In the genomic region with DNA sequence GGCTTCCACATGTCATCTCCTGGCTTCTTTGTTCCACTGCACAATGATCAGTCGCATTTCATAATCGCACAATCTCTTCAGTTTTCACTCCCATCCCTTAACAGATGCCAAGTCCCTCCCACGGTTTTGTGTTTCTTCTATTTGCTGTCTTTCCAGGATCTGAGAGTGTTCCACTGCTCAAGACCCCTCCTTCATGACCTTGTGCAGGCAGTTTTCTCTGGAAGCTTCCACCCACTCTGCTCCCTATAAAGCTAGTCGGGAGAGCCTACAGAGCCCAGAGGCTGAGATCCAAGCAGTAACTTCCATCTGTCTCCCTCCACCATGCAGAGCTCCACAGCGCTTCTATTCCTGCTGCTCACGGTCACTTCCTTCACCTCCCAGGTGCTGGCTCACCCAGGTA, we compare ENCODE assay signal across 15 mouse cellular contexts. TPM values are rescaled to one million over a fixed set of nuclear protein-coding genes. Genes with fewer than 3 reads are reported as not detected.
DNase-seq lines count a peak whose midpoint lies in the region; ATAC-seq and TF ChIP-seq lines count a peak whose summit lies in the region.
"Had no signal": no experiment of that assay in that cellular context is flagged by ENCODE, and none has a peak within 500 bp of the region (broad histone marks: within the 10 kb centered on the region; RNA-seq: fewer than 3 reads in every experiment).

TSS of gene Ccl11 (plus strand) at position 178 of the 400 bp plus-strand sequence.

- H3K9me3 ChIP-seq in kidney, embryonic 15.5 days (replicated peaks): no peaks in the 10 kb centered on the region
- no peaks in the 10 kb centered on the region for H3K9me3 ChIP-seq in stomach, postnatal 0 days (ENCODE audit: control insufficient read depth, low read length)
- no peaks in the 10 kb centered on the region for H3K9me3 ChIP-seq in forebrain, embryonic 12.5 days
- H3K9me3 ChIP-seq: embryonic facial prominence, embryonic 12.5 days; limb, embryonic 10.5 days had no signal

- no peaks in the 10 kb centered on the region for H3K27me3 ChIP-seq in kidney, embryonic 15.5 days
- no peaks in the 10 kb centered on the region for H3K27me3 ChIP-seq in stomach, postnatal 0 days (ENCODE audit: control insufficient read depth, insufficient read depth, low read length)
- 0 out of 2 replicates have a peak, but pooled peaks cover 3% of the 10 kb centered on the region for H3K27me3 ChIP-seq in forebrain, embryonic 12.5 days
- H3K27me3 ChIP-seq: embryonic facial prominence, embryonic 12.5 days had no signal

- no peaks in the 10 kb centered on the region for H3K4me1 ChIP-seq in kidney, embryonic 15.5 days
- H3K4me1 ChIP-seq in stomach, postnatal 0 days (replicated peaks; ENCODE audit: control insufficient read depth, insufficient read depth): no peaks in the 10 kb centered on the region
- H3K4me1 ChIP-seq in forebrain, embryonic 12.5 days: no peaks in the 10 kb centered on the region
- H3K4me1 ChIP-seq: embryonic facial prominence, embryonic 12.5 days had no signal

- no peak for TF ChIP-seq EP300 in stomach, postnatal 0 days (optimal IDR thresholded peaks at IDR 0.05)

- H3K36me3 ChIP-seq in kidney, embryonic 15.5 days: no peaks in the 10 kb centered on the region
- no peaks in the 10 kb centered on the region for H3K36me3 ChIP-seq in stomach, postnatal 0 days (ENCODE audit: control insufficient read depth, insufficient read depth, low read length)
- H3K36me3 ChIP-seq in forebrain, embryonic 12.5 days (replicated peaks): no peaks in the 10 kb centered on the region
- H3K36me3 ChIP-seq: embryonic facial prominence, embryonic 12.5 days; limb, embryonic 10.5 days had no signal

- WGBS in kidney, embryonic 15.5 days: 54% methylated on average over 6 of the region's 6 CpGs
- WGBS in stomach, postnatal 0 days: 52% methylated on average over 6 of the region's 6 CpGs
- WGBS in forebrain, embryonic 12.5 days: 88% methylated on average over 6 of the region's 6 CpGs

- H3K27ac ChIP-seq in kidney, embryonic 15.5 days: no peak within 1 kb of the TSS
- H3K27ac ChIP-seq in stomach, postnatal 0 days (replicated peaks): no peak within 1 kb of the TSS
- H3K27ac ChIP-seq in forebrain, embryonic 12.5 days: no peak within 1 kb of the TSS
- H3K27ac ChIP-seq: embryonic facial prominence, embryonic 12.5 days; limb, embryonic 10.5 days; macrophage had no signal

- ATAC-seq in kidney, embryonic 15.5 days (replicated peaks; ENCODE audit: low FRiP score): no peak
- no peak for ATAC-seq in stomach, postnatal 0 days (ENCODE audit: low FRiP score, low TSS enrichment)
- no peak for ATAC-seq in forebrain, embryonic 12.5 days (ENCODE audit: low FRiP score)
- ATAC-seq: forebrain, embryonic 16.5 days had no signal

- H3K9ac ChIP-seq in kidney, embryonic 15.5 days: no peak within 1 kb of the TSS
- no peak within 1 kb of the TSS for H3K9ac ChIP-seq in stomach, postnatal 0 days (ENCODE audit: low read length)
- no peak within 1 kb of the TSS for H3K9ac ChIP-seq in forebrain, embryonic 12.5 days
- H3K9ac ChIP-seq: embryonic facial prominence, embryonic 12.5 days had no signal

- intact Hi-C loops in heart, postnatal 10 days (cut with DNase I): no loop called here

- H3K4me3 ChIP-seq in kidney, embryonic 15.5 days (replicated peaks): 0 out of 2 replicates have a peak within 1 kb of the TSS, but pooled peaks have one; percentile 3
- H3K4me3 ChIP-seq in stomach, postnatal 0 days (ENCODE audit: low read depth, low read length): no peak within 1 kb of the TSS
- H3K4me3 ChIP-seq in forebrain, embryonic 12.5 days (replicated peaks): no peak within 1 kb of the TSS
- H3K4me3 ChIP-seq: embryonic facial prominence, embryonic 12.5 days; limb, embryonic 10.5 days had no signal

- peak within 1 kb of the TSS; percentile 9; the same call in 1 of the 2 replicates for H3K4me2 ChIP-seq in kidney, embryonic 15.5 days
- no peak within 1 kb of the TSS for H3K4me2 ChIP-seq in stomach, postnatal 0 days (replicated peaks; ENCODE audit: low read depth)
- H3K4me2 ChIP-seq in forebrain, embryonic 12.5 days: no peak within 1 kb of the TSS
- H3K4me2 ChIP-seq: embryonic facial prominence, embryonic 12.5 days had no signal

- no peak for TF ChIP-seq CTCF in stomach, postnatal 0 days (IDR thresholded peaks at IDR 0.05; ENCODE audit: low read depth)

- DNase-seq in kidney, adult 11 months: no peak
- DNase-seq in right cerebral cortex, adult 18-20 months: peak; percentile 32
- no peak for DNase-seq in right cerebral cortex, postnatal 4 days
- DNase-seq in left cerebral cortex, adult 9 months (ENCODE audit: low spot score in 2 of 2): peak; percentile 9 to 22
- DNase-seq in stomach, postnatal 0 days (ENCODE audit: low spot score): no peak
- DNase-seq in heart, postnatal 10 days: no peak
- DNase-seq: adrenal gland, postnatal 10 days; cerebellum, adult 2 months; thymus, postnatal 36 days had no signal

RNA-seq across cellular contexts. Expression of gene Ccl11, which starts in this region (rescaled TPM):
- polyA plus RNA-seq in kidney, embryonic 15.5 days (2015; fragmentation: Nextera tagmentation; extraction: Ambion mirVana): 11.9 and 12.4 TPM in 2 replicates
- 16.5 and 16.7 TPM in 2 replicates for polyA plus RNA-seq in stomach, postnatal 0 days (2015; fragmentation: Nextera tagmentation; extraction: Ambion mirVana)
- polyA plus RNA-seq in forebrain, embryonic 12.5 days (2016; fragmentation: Nextera tagmentation; extraction: Ambion mirVana): not detected in 2 replicates
- 1 to 10 TPM in 1 of 2 experiments, under 1 TPM in 1; 0.57 to 1.1 TPM for total RNA-seq in heart, postnatal 10 days (2021)
- polyA plus RNA-seq: forebrain, embryonic 16.5 days; limb, embryonic 10.5 days; macrophage had no signal

Comparison
In these comparisons a context has a peak if more than half of its experiments do, and no peak if none do; other contexts are left out.
1. RNA of gene Ccl11 (polyA plus RNA-seq): 16.5 to 16.7 TPM in stomach, postnatal 0 days and 11.9 to 12.4 TPM in kidney, embryonic 15.5 days; not detected in forebrain, embryonic 12.5 days; every median in the first group is over 10 times any median in the second.
2. DNase-seq: peak in right cerebral cortex, adult 18-20 months (single experiment) and left cerebral cortex, adult 9 months (2 of 2); none in kidney, adult 11 months (single experiment), right cerebral cortex, postnatal 4 days (single experiment), stomach, postnatal 0 days (single experiment) and heart, postnatal 10 days (0 of 2).